Mouse (Mus musculus) limb, embryonic 14.5 days (tissue): ENCODE results near the gene Cops9. TPM values are rescaled to one million over a fixed set of nuclear protein-coding genes. Genes with fewer than 3 reads are reported as not detected.

Experiments used
- ATAC-seq: fragments of 200-750 bp; cut with Nextera tagmentation; 2 replicates; pipeline ENCODE4 v1.8.0; 2017; ENCODE audit warnings: low read depth, moderate number of reproducible peaks, moderate TSS enrichment; ENCODE audit not compliant: low FRiP score
- DNase-seq: peaks from one replicate; pipeline ENCODE4 v3.0.0-alpha.2; 2015; ENCODE audit warnings: low spot score
- H3K27ac ChIP-seq: fragments of 300-500 bp; sonication (generic); replicated peaks from 2 replicates; pipeline ENCODE4 v1.5.1; 2014; ENCODE audit warnings: low read depth, mild to moderate bottlenecking, low read length, moderate library complexity, mixed read lengths
- H3K27me3 ChIP-seq: fragments of 300-500 bp; sonication (generic); 2 replicates; pipeline ENCODE4 v1.6.1; 2014; ENCODE audit warnings: low read length, mixed read lengths; ENCODE audit not compliant: control insufficient read depth, insufficient read depth
- H3K36me3 ChIP-seq: fragments of 300-500 bp; sonication (generic); 2 replicates; pipeline ENCODE4 v1.6.1; 2014; ENCODE audit warnings: mild to moderate bottlenecking, low read length, moderate library complexity, mixed read lengths; ENCODE audit not compliant: control insufficient read depth, insufficient read depth
- H3K4me1 ChIP-seq: fragments of 300-500 bp; sonication (generic); 2 replicates; pipeline ENCODE4 v1.6.1; 2014; ENCODE audit warnings: antibody characterized with exemption, low read length, mixed read lengths; ENCODE audit not compliant: control insufficient read depth, insufficient read depth
- H3K4me2 ChIP-seq: fragments of 300-500 bp; sonication (generic); replicated peaks from 2 replicates; pipeline ENCODE4 v1.6.1; 2014; ENCODE audit warnings: low read depth, mild to moderate bottlenecking, low read length, moderate library complexity; ENCODE audit not compliant: severe bottlenecking
- H3K4me3 ChIP-seq: fragments of 300-500 bp; sonication (generic); replicated peaks from 2 replicates; pipeline ENCODE4 v1.5.1; 2014; ENCODE audit warnings: low read length
- H3K9ac ChIP-seq: fragments of 300-500 bp; sonication (generic); 2 replicates; pipeline ENCODE4 v1.6.1; 2014; ENCODE audit warnings: mild to moderate bottlenecking, low read depth, low read length, moderate library complexity; ENCODE audit not compliant: severe bottlenecking
- H3K9me3 ChIP-seq: fragments of 300-500 bp; sonication (generic); 2 replicates; pipeline ENCODE4 v1.6.1; 2016; ENCODE audit warnings: low read length; ENCODE audit not compliant: control insufficient read depth
- POLR2A ChIP-seq: fragments of 200-500 bp; IDR thresholded peaks from 2 replicates; pipeline ENCODE4 v1.8.0; 2012; ENCODE audit warnings: inconsistent platforms, mild to moderate bottlenecking, moderate library complexity, borderline replicate concordance; ENCODE audit not compliant: insufficient read depth, insufficient read length; ENCODE audit errors: extremely low read depth
- WGBS: fragments of 180-500 bp; shearing (Covaris S2); extraction: QIAGEN DNeasy Blood & Tissue Kit; methylation state at CpG from one replicate; pipeline ENCODE4 v1.1.7; 2014; 5-methylcytosine and 5-hydroxymethylcytosine counted together
- polyA plus RNA-seq, 2 experiments: library from polyadenylated mRNA; depleted of rRNA in 1 of 2; stranded (reverse) in 1 of 2; unstranded in 1 of 2; fragments of >200 nt; fragmentation: Nextera tagmentation in 1 of 2; extraction: Ambion mirVana in 1 of 2; gene quantifications; 2 replicates each; pipeline versions ENCODE4 v1.2.1 to v1.2.3; 2012 to 2014

Gene Cops9
- polyA plus RNA-seq (2012; rRNA removed) (204 and 208 TPM in 2 replicates), polyA plus RNA-seq (2014; fragmentation: Nextera tagmentation; extraction: Ambion mirVana) (403 and 441 TPM in 2 replicates)

- Histone ChIP-seq H3K27me3 (no peaks in the 10 kb centered on the region), H3K4me1 (peaks cover 6% of the 10 kb centered on the region), H3K36me3 (peaks cover 26% of the 10 kb centered on the region), H3K9ac (peak within 1 kb of the TSS; percentile 73), H3K27ac (peak within 1 kb of the TSS; percentile 34), H3K4me3 (peak within 1 kb of the TSS; percentile 64), H3K4me2 (peak within 1 kb of the TSS; percentile 78), H3K9me3 (no peaks in the 10 kb centered on the region)
- 3% methylated on average over 50 of the region's 50 CpGs for WGBS
- DNase-seq (peak; percentile 88), ATAC-seq (peak; percentile 92)
- peak; percentile 81; the same call in 1 of the 2 replicates for TF ChIP-seq POLR2A
Observed at GRCm38 (mm10) chr1:92641514-92642272, at the start of gene Cops9. Gene Cops9, minus strand, starts transcription at chr1:92641985.

- Histone ChIP-seq H3K36me3 (no peaks in the 10 kb centered on the region), H3K4me3 (no peak overlapping the region), H3K9me3 (no peaks in the 10 kb centered on the region), H3K9ac (no peak overlapping the region), H3K4me2 (no peak overlapping the region), H3K27ac (no peak overlapping the region), H3K4me1 (peaks cover 9% of the 10 kb centered on the region), H3K27me3 (no peaks in the 10 kb centered on the region)
- TF ChIP-seq POLR2A = no peak
- DNase-seq = no peak
- 55% methylated on average over 3 of the region's 3 CpGs for WGBS
- ATAC-seq = no peak
Observed at GRCm38 (mm10) chr1:92691166-92691844, 49.5 kb upstream of the Cops9 start.

- H3K9ac ChIP-seq = no peak overlapping the region
Observed at GRCm38 (mm10) chr1:92686994-92687393, 45.2 kb upstream of the Cops9 start.

DNA sequence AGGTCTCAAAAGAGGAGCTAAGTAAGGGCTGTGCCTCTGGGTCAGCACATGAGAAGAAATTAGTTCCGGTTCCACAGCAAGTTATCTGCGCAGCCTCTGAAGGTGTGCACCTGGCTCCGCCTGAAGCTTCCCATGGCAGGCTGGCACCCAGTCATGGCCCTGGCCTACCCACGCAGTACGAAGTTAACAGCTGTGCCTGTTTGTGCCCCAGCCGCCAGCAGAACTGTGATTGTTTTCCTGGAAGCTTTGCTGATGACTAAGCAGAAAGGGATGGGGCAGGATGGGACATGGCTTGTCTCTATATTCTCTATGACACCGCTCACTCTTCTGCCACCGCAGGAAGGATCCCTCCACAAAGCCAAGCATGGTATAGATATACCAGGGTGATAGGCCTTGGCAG is 41.4 kb upstream of the Cops9 start:
- Histone ChIP-seq H3K9me3 (no peaks in the 10 kb centered on the region), H3K27ac (no peak overlapping the region), H3K4me1 (peaks cover 9% of the 10 kb centered on the region), H3K9ac (no peak overlapping the region), H3K27me3 (no peaks in the 10 kb centered on the region), H3K4me2 (no peak overlapping the region), H3K4me3 (no peak overlapping the region), H3K36me3 (no peaks in the 10 kb centered on the region)
- WGBS = 89% methylated on average over 8 of the region's 8 CpGs
- no peak for TF ChIP-seq POLR2A
- DNase-seq = no peak
- ATAC-seq = no peak

More at GRCm38 (mm10) chr1:92686994-92687393, 45.2 kb upstream of the Cops9 start:
- Histone ChIP-seq H3K9me3 (no peaks in the 10 kb centered on the region), H3K27ac (no peak overlapping the region), H3K4me2 (peak overlapping the region; percentile 17; the same call in 1 of the 2 replicates), H3K27me3 (no peaks in the 10 kb centered on the region), H3K36me3 (no peaks in the 10 kb centered on the region), H3K4me3 (no peak overlapping the region), H3K4me1 (peaks cover 9% of the 10 kb centered on the region)
- WGBS = 20% methylated on average over 8 of the region's 8 CpGs
- TF ChIP-seq POLR2A = no peak
- DNase-seq (no peak), ATAC-seq (peak; percentile 34; the same call in 1 of the 2 replicates)
